Mouse (Mus musculus) ovary, postnatal 14 days (tissue): ENCODE data around the gene Zfp131.
"Not testable (repeated sequence)": the region's sequence is repeated elsewhere in the genome, so short reads cannot be mapped to it uniquely, and the experiment has no call there.

Experiments used
- DNase-seq: peaks from one replicate; pipeline ENCODE4 v3.0.0; 2022; ENCODE audit warnings: low spot score

Gene Zfp131

GRCm38 (mm10) chr13:119790761-119791579, at the start of gene Zfp131:
Gene Zfp131, minus strand, starts transcription at chr13:119790889.
- DNase-seq = peak; percentile 88

GRCm38 (mm10) chr13:119839982-119840381, 49.3 kb upstream of the Zfp131 start:
- DNase-seq = not testable (repeated sequence)

- not testable (repeated sequence) for DNase-seq
These were observed 47.1 kb upstream of the Zfp131 start for GRCm38 (mm10) chr13:119837719-119838337.

- not testable (repeated sequence) for DNase-seq
These were observed 45.7 kb upstream of the Zfp131 start for GRCm38 (mm10) chr13:119836324-119836811.

- DNase-seq = peak; percentile 15
These were observed 44.8 kb upstream of the Zfp131 start, which contains the start of gene D13Ertd608e for GRCm38 (mm10) chr13:119835320-119836056. Gene D13Ertd608e, plus strand, starts transcription at chr13:119836006.

- DNase-seq = not testable (repeated sequence)
These were observed 39.4 kb upstream of the Zfp131 start, which contains the start of gene AF067063 for GRCm38 (mm10) chr13:119830116-119830515. Gene AF067063, minus strand, starts transcription at chr13:119830216.

- DNase-seq = no peak
These were observed 27.0 kb upstream of the Zfp131 start for GRCm38 (mm10) chr13:119817579-119818206.

GRCm38 (mm10) chr13:119816798-119817197, 26.1 kb upstream of the Zfp131 start:
- no peak for DNase-seq

- no peak for DNase-seq
These were observed 19.3 kb upstream of the Zfp131 start for GRCm38 (mm10) chr13:119810031-119810430.

- no peak for DNase-seq
These were observed 18.2 kb upstream of the Zfp131 start for GRCm38 (mm10) chr13:119808937-119809336.

GRCm38 (mm10) chr13:119797656-119798055, 7.0 kb upstream of the Zfp131 start:
- no peak for DNase-seq

- DNase-seq = no peak
These were observed 2.2 kb upstream of the Zfp131 start for GRCm38 (mm10) chr13:119792791-119793404.

- DNase-seq = no peak
These were observed 969 bp upstream of the Zfp131 start for GRCm38 (mm10) chr13:119791580-119792135.

- peak; percentile 24 for DNase-seq
These were observed 605 bp downstream of the Zfp131 start for GRCm38 (mm10) chr13:119789851-119790717.

GRCm38 (mm10) chr13:119783581-119783980, 7.1 kb downstream of the Zfp131 start:
- no peak for DNase-seq

GRCm38 (mm10) chr13:119768541-119768940, 22.1 kb downstream of the Zfp131 start:
- DNase-seq = no peak

GRCm38 (mm10) chr13:119766480-119766879, 24.2 kb downstream of the Zfp131 start:
- DNase-seq = no peak

GRCm38 (mm10) chr13:119756831-119757230, 33.9 kb downstream of the Zfp131 start:
- no peak for DNase-seq

GRCm38 (mm10) chr13:119755681-119756471, 34.8 kb downstream of the Zfp131 start, which contains the start of gene Nim1k:
Gene Nim1k, minus strand, starts transcription at chr13:119755882.
- peak; percentile 58 for DNase-seq
